Mouse (Mus musculus): ENCODE data around the gene App. TPM values are rescaled to one million over a fixed set of nuclear protein-coding genes. Genes with fewer than 3 reads are reported as not detected.

Gene App
- 0.83 and 2.8 TPM in 2 replicates for total RNA-seq (2014; fragmentation: Nextera tagmentation)
- 2.8 and 3.0 TPM in 2 replicates for total RNA-seq (2017)

- ATAC-seq (replicated peaks; ENCODE audit: low FRiP score, low TSS enrichment, poor library complexity, severe bottlenecking) = peak; percentile 93
These were observed at the start of gene App for GRCm38 (mm10) chr16:85173373-85174081. Gene App, minus strand, starts transcription at chr16:85173766.

GRCm38 (mm10) chr16:85215846-85216245, 42.3 kb upstream of the App start:
- no peak for ATAC-seq (replicated peaks; ENCODE audit: low FRiP score, low TSS enrichment, poor library complexity, severe bottlenecking)

- ATAC-seq (replicated peaks; ENCODE audit: low FRiP score, low TSS enrichment, poor library complexity, severe bottlenecking) = no peak
These were observed 41.6 kb upstream of the App start for GRCm38 (mm10) chr16:85215173-85215572.

DNA sequence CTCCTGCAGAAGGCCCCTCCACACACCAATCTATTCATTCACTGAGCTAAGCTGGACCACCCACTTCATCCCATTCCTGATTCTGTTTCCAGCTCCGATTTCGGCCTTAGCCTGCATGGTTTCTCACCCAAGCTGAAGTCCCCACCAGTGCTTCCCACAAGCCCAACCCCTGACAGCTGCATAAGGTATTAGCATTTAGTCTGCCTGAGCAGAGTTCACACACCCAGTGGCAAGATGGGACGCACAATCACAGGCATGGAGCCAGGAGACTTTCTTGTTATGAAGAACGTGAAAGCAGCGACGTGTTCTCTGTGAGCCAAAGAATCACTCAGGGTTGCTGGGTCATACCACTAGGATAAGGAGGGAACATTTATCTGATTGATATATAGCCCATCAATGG, 22.1 kb upstream of the App start:
- no peak for ATAC-seq (replicated peaks; ENCODE audit: low FRiP score, low TSS enrichment, poor library complexity, severe bottlenecking)

- ATAC-seq (replicated peaks; ENCODE audit: low FRiP score, low TSS enrichment, poor library complexity, severe bottlenecking) = no peak
These were observed 21.6 kb upstream of the App start for GRCm38 (mm10) chr16:85195167-85195566.

DNA sequence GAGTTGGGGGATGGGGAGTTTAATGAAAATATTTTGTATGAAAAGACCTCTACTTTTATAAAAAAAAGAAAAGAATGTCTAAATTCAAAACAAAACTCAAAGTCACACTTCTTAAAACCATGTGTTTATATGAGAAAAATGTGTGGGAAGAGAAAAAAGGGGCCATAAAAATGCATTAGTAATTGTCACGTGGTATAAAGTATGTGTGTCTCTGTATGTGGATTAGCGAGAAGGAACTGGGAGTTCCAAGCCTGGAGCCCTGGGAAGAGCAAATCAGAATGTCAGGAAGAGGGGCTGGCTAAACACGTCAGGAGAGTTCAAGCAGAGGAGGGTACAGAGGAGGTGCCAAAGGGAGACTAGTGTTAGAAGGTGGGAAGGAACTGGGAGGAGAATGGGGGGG, 7.9 kb upstream of the App start:
- ATAC-seq (replicated peaks; ENCODE audit: low FRiP score, low TSS enrichment, poor library complexity, severe bottlenecking) = no peak

DNA sequence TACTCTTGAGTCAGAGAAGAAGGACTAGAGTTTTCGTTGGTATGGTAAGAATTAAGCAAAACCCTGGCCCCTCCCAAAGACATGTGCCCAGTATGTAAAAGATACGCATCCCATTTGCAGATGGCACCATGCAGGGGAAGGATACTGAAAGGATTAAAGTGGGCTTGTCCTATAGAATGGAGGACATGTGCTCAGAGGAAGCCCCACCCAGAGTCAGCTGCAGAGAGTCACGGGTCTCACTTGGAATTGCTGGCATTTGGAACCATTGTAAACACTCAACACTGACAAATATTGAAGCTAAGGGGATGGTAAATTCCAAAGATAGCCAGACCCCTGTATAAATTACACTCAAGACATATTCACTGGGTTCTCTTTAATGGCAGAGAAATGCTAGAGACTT, 7.1 kb upstream of the App start:
- ATAC-seq (replicated peaks; ENCODE audit: low FRiP score, low TSS enrichment, poor library complexity, severe bottlenecking) = no peak

GRCm38 (mm10) chr16:85176666-85177065, 3.1 kb upstream of the App start:
- no peak for ATAC-seq (replicated peaks; ENCODE audit: low FRiP score, low TSS enrichment, poor library complexity, severe bottlenecking)

- 0 out of 2 replicates have a peak, but pooled peaks have one; percentile 15 for ATAC-seq (replicated peaks; ENCODE audit: low FRiP score, low TSS enrichment, poor library complexity, severe bottlenecking)
These were observed 794 bp downstream of the App start for GRCm38 (mm10) chr16:85172571-85173372.

DNA sequence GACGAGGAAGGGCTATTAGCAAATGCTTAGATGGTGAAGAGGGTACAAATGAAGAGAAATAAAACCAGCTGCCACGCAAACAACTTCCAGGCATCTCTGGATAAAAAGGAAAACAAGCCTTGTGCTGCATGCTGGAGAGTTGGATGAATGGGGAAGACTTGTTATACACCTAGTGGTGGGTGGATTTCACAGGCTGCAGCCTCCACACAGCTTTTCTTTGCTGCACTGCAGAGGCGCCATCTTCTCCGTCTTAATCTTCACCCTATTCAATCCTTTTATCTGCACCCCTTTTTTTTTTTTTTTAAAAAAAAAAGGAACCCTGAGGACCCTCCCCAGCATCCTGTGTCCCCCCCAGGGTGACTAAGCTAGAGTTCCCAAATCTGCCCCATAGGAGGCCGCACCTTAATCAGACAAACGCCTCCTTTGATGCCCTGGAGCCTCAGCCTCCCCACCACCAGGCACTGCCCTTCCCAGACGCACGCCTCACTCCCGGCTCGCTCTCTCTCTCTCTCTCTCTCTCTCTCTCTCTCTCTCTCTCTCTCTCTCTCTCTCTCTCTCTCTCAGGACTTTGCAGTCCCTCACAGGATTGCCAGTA, 1.5 kb downstream of the App start:
- ATAC-seq (replicated peaks; ENCODE audit: low FRiP score, low TSS enrichment, poor library complexity, severe bottlenecking) = no peak

DNA sequence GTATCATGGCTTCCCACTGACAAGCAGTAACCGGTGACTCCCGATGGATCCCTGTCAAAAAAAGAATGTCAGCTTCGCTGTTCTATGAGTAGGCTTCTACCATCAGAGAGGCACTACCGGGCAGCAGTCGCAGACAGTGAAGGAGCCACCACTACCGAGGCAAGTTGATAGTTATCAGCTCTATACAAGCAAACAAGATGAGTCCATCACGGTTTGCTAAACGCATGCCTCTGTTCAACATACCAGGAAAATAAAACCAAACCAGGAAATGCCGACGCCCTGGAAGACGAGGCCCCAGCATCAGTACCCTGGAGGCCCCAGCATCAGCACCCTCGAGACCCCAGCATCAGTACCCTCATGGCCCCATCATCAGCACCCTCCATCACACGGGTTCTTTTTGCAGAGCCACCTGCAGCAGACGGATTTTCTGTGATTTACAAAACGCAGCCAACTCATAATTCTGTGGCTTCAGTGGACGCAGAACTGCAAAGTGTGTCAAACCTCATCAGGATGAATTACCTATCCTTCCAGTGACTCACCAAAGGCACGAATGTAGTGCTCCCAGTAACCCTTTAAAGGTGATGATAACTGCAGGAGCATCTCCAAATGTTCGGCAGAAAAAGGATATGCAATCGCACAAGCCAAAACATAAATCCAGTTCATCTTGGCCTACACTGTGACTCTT, 2.6 kb downstream of the App start:
- no peak for ATAC-seq (replicated peaks; ENCODE audit: low FRiP score, low TSS enrichment, poor library complexity, severe bottlenecking)

- no peak for ATAC-seq (replicated peaks; ENCODE audit: low FRiP score, low TSS enrichment, poor library complexity, severe bottlenecking)
These were observed 4.7 kb downstream of the App start for GRCm38 (mm10) chr16:85168821-85169220.

- ATAC-seq (replicated peaks; ENCODE audit: low FRiP score, low TSS enrichment, poor library complexity, severe bottlenecking) = no peak
These were observed 7.4 kb downstream of the App start for GRCm38 (mm10) chr16:85166205-85166604.

GRCm38 (mm10) chr16:85165631-85166030, 7.9 kb downstream of the App start:
- ATAC-seq (replicated peaks; ENCODE audit: low FRiP score, low TSS enrichment, poor library complexity, severe bottlenecking) = no peak

GRCm38 (mm10) chr16:85165177-85165576, 8.4 kb downstream of the App start:
- ATAC-seq (replicated peaks; ENCODE audit: low FRiP score, low TSS enrichment, poor library complexity, severe bottlenecking) = no peak

GRCm38 (mm10) chr16:85162779-85163178, 10.8 kb downstream of the App start:
- ATAC-seq (replicated peaks; ENCODE audit: low FRiP score, low TSS enrichment, poor library complexity, severe bottlenecking) = no peak

DNA sequence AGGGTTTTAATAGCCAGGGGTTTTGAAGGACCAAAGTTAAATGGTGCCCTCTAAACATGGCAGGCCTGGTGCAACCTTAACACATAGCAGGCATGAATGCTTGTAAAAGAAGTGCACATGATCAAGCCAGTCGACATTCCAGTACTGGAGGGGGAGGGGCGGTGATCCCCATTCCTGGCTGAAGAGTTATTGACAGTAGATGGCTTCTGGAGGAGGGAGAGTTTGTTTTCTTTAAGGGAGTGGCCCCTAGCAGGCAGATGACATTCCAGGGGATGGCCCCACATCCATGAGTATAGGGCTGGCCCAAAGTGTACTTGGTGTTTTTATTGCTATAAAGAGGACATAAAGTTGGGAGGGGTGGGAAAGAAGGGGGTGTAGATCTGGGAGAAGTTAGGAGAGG, 13.4 kb downstream of the App start:
- no peak for ATAC-seq (replicated peaks; ENCODE audit: low FRiP score, low TSS enrichment, poor library complexity, severe bottlenecking)

DNA sequence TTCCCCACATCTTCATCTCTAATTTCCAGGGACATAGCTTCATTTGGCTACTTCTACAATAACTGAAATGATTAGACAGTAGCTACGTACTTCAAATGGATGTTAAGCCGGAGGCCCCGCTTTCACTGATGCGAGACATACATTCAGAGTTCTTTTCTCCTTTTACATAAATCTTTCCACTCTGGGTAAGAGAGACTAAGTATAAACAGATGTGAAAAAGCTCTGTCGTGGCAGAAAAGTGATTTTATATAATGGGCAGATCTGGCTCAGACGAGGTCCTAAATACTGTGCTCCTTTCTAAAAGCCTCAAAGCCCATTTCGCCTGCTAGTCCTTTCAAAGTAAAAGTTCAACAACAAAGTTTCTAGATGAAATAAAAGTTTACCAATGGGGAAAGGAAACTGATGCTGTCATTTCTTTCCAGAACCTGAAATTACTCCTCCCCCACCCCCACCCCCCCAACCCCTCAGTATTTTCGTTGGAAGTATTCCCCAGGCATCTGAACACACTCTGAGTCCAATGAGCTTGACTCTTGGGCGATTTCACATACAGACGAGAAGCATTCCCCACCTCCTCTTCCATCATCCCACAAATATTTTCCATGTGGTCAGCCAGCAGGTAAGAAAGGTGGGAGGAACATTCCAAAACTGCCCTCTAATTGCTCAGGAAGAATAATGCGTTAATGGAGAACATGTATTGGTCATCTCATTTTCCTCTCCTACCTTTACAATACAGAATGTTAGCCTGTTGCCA, 15.6 kb downstream of the App start:
- ATAC-seq (replicated peaks; ENCODE audit: low FRiP score, low TSS enrichment, poor library complexity, severe bottlenecking) = no peak

DNA sequence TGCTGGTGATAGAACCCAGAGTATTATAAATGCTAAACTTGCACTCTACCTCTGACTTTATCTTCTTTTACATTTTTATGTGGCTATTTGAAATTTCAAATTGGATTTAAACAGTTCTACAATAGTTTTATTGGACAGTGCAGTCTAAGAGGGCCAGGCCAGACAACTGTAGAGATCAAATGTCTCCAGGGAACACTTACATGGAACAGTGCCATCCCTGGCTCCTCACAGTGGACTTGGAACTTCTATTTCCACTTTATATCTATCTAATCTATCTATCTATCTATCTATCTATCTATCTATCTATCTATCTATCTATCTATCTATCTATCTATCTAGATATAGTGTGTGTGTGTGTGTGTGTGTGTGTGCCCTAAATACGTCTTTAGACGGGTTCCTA, 16.4 kb downstream of the App start:
- no peak for ATAC-seq (replicated peaks; ENCODE audit: low FRiP score, low TSS enrichment, poor library complexity, severe bottlenecking)

Measured in megakaryocyte-erythroid progenitor cell, adult 5-6 weeks (primary cell).